Mouse (Mus musculus) CH12.LX (cell line): ENCODE data around the gene Klhdc7a. TPM values are rescaled to one million over a fixed set of nuclear protein-coding genes. Genes with fewer than 3 reads are reported as not detected.

Experiments used
- DNase-seq: peaks from one replicate; pipeline ENCODE4 v3.0.0-alpha.2; 2013; ENCODE audit errors: extremely low read depth
- H3K27ac ChIP-seq: 2 replicates; pipeline ENCODE4 v1.5.1; 2012; ENCODE audit warnings: low read depth, mild to moderate bottlenecking, control low read depth, moderate library complexity; ENCODE audit not compliant: insufficient read depth
- H3K27me3 ChIP-seq: replicated peaks from 2 replicates; pipeline ENCODE3; 2012; ENCODE audit warnings: inconsistent platforms
- H3K36me3 ChIP-seq, 2 experiments: replicated peaks in 1 of 2; 2 replicates each; pipeline versions ENCODE3 to v1.6.1; 2012; ENCODE audit warnings: inconsistent platforms in 1 of 2, low read length in 1 of 2, mild to moderate bottlenecking in 1 of 2, mixed read lengths in 1 of 2, moderate library complexity in 1 of 2; ENCODE audit not compliant: control insufficient read depth in 1 of 2, insufficient read depth in 1 of 2
- H3K4me1 ChIP-seq, 2 experiments: 2 replicates each; pipeline ENCODE4 v1.6.1; 2012; ENCODE audit warnings: inconsistent platforms in 1 of 2, moderate library complexity in 1 of 2; ENCODE audit not compliant: insufficient read depth in 2 of 2, control insufficient read depth in 1 of 2
- H3K4me2 ChIP-seq: 2 replicates; pipeline ENCODE4 v1.6.1; 2012; ENCODE audit warnings: low read depth, mild to moderate bottlenecking, control low read depth; ENCODE audit not compliant: poor library complexity, insufficient read depth, severe bottlenecking
- H3K4me3 ChIP-seq, 3 experiments: fragments of 150-350 bp in 1 of 3; sonication (generic) in 1 of 3; replicated peaks in 1 of 3; 2 replicates each; pipeline versions ENCODE3 to v1.5.1; 2011 to 2012; ENCODE audit warnings: low read depth in 2 of 3, low read length in 2 of 3, mild to moderate bottlenecking in 2 of 3, moderate library complexity in 2 of 3, control low read depth in 1 of 3, improper control_type of control experiment in 1 of 3, inconsistent platforms in 1 of 3, mixed read lengths in 1 of 3; ENCODE audit not compliant: poor library complexity in 1 of 3
- H3K79me2 ChIP-seq: replicated peaks from 2 replicates; pipeline ENCODE4 v1.6.1; 2012; ENCODE audit warnings: mild to moderate bottlenecking, moderate library complexity; ENCODE audit not compliant: control insufficient read depth, poor library complexity, insufficient read depth, severe bottlenecking; ENCODE audit errors: extremely low read depth
- H3K9ac ChIP-seq: 2 replicates; pipeline ENCODE4 v1.6.1; 2012; ENCODE audit warnings: low read depth, mild to moderate bottlenecking, control low read depth, moderate library complexity; ENCODE audit not compliant: insufficient read depth
- H3K9me3 ChIP-seq: replicated peaks from 2 replicates; pipeline ENCODE3; 2012; ENCODE audit warnings: low read length, inconsistent platforms, mixed read lengths
- CHD2 ChIP-seq: IDR thresholded peaks from 2 replicates; pipeline ENCODE4 v1.6.1; 2011; ENCODE audit warnings: low read length, improper control_type of control experiment
- CTCF ChIP-seq, 2 experiments: IDR thresholded peaks in 1 of 2; conservative IDR thresholded peaks in 1 of 2; 2 replicates each; pipeline ENCODE4 v1.5.1; 2011 to 2012; ENCODE audit warnings: low read depth in 2 of 2, low read length in 2 of 2, improper control_type of control experiment in 1 of 2, inconsistent platforms in 1 of 2, mild to moderate bottlenecking in 1 of 2, moderate library complexity in 1 of 2
- E2F4 ChIP-seq: IDR thresholded peaks from 2 replicates; pipeline ENCODE4 v1.6.1; 2011; ENCODE audit warnings: low read depth, low read length, improper control_type of control experiment; ENCODE audit not compliant: insufficient replicate concordance
- ELF1 ChIP-seq: IDR thresholded peaks from 2 replicates; pipeline ENCODE4 v1.6.1; 2014; ENCODE audit warnings: low read depth, mild to moderate bottlenecking, inconsistent platforms, low read length, improper control_type of control experiment
- ETS1 ChIP-seq: conservative IDR thresholded peaks from 2 replicates; pipeline ENCODE4 v1.6.1; 2012; ENCODE audit warnings: low read depth, mild to moderate bottlenecking, inconsistent platforms, low read length, improper control_type of control experiment, moderate library complexity
- GABPA ChIP-seq: IDR thresholded peaks from 2 replicates; pipeline ENCODE4 v1.6.1; 2012; ENCODE audit warnings: low read depth, low read length, improper control_type of control experiment, inconsistent platforms; ENCODE audit not compliant: insufficient replicate concordance
- HCFC1 ChIP-seq: IDR thresholded peaks from 2 replicates; pipeline ENCODE4 v1.6.1; 2012; ENCODE audit warnings: low read depth, mild to moderate bottlenecking, inconsistent platforms, low read length, improper control_type of control experiment
- IRF4 ChIP-seq: IDR thresholded peaks from 2 replicates; pipeline ENCODE4 v1.6.1; 2014; ENCODE audit warnings: low read depth, mild to moderate bottlenecking, inconsistent platforms, low read length, improper control_type of control experiment
- JUND ChIP-seq: conservative IDR thresholded peaks from 2 replicates; pipeline ENCODE4 v1.6.1; 2011; ENCODE audit warnings: low read depth, low read length, improper control_type of control experiment
- MXI1 ChIP-seq: IDR thresholded peaks from 2 replicates; pipeline ENCODE4 v1.6.1; 2011; ENCODE audit warnings: mild to moderate bottlenecking, low read depth, low read length, improper control_type of control experiment
- NELFE ChIP-seq: IDR thresholded peaks from 2 replicates; pipeline ENCODE4 v1.6.1; 2011; ENCODE audit warnings: low read depth, low read length, improper control_type of control experiment
- NRF1 ChIP-seq: IDR thresholded peaks from 2 replicates; pipeline ENCODE4 v1.6.1; 2014; ENCODE audit warnings: low read depth, mild to moderate bottlenecking, inconsistent platforms, low read length, improper control_type of control experiment, moderate library complexity
- POLR2A ChIP-seq: IDR thresholded peaks from 2 replicates; pipeline ENCODE4 v1.6.1; 2011; ENCODE audit warnings: low read depth, mild to moderate bottlenecking, improper control_type of control experiment, low read length
- RAD21 ChIP-seq: IDR thresholded peaks from 2 replicates; pipeline ENCODE4 v1.6.1; 2011; ENCODE audit warnings: low read depth, mild to moderate bottlenecking, low read length, improper control_type of control experiment, moderate library complexity
- RCOR1 ChIP-seq: conservative IDR thresholded peaks from 2 replicates; pipeline ENCODE4 v1.6.1; 2012; ENCODE audit warnings: low read depth, mild to moderate bottlenecking, inconsistent platforms, low read length, improper control_type of control experiment
- SIN3A ChIP-seq: IDR thresholded peaks from 2 replicates; pipeline ENCODE4 v1.6.1; 2012; ENCODE audit warnings: low read length, improper control_type of control experiment, inconsistent platforms
- SMC3 ChIP-seq: IDR thresholded peaks from 2 replicates; pipeline ENCODE4 v1.6.1; 2011; ENCODE audit warnings: low read depth, low read length, improper control_type of control experiment
- TBP ChIP-seq: conservative IDR thresholded peaks from 2 replicates; pipeline ENCODE4 v1.6.1; 2011; ENCODE audit warnings: low read depth, low read length, improper control_type of control experiment
- UBTF ChIP-seq: IDR thresholded peaks from 2 replicates; pipeline ENCODE4 v1.6.1; 2012; ENCODE audit warnings: low read depth, mild to moderate bottlenecking, inconsistent platforms, low read length, improper control_type of control experiment, moderate library complexity
- USF1 ChIP-seq: IDR thresholded peaks from 2 replicates; pipeline ENCODE4 v1.6.1; 2014; ENCODE audit warnings: low read depth, mild to moderate bottlenecking, inconsistent platforms, low read length, improper control_type of control experiment
- USF2 ChIP-seq: conservative IDR thresholded peaks from 2 replicates; pipeline ENCODE4 v1.6.1; 2011; ENCODE audit warnings: low read depth, low read length, improper control_type of control experiment
- ZKSCAN1 ChIP-seq: IDR thresholded peaks from 2 replicates; pipeline ENCODE4 v1.6.1; 2012; ENCODE audit warnings: low read depth, inconsistent platforms, low read length, improper control_type of control experiment, borderline replicate concordance
- ZNF384 ChIP-seq: IDR thresholded peaks from 2 replicates; pipeline ENCODE4 v1.6.1; 2012; ENCODE audit warnings: low read depth, low read length, improper control_type of control experiment, inconsistent platforms
- dilution Hi-C: fragments of 300-500 bp; cut with MboI; formaldehyde crosslinking; loops from 2 replicates; pipeline ENCODE4 v1.14.3; 2020; ENCODE audit warnings: low sequenced_read_pairs; ENCODE audit not compliant: extremely low pct_unique_long_range_greater_than_20kb, extremely low pct_ligation_motif_present
- in situ Hi-C: fragments of 300-500 bp; cut with MboI; formaldehyde crosslinking; loops from 3 replicates; pipeline ENCODE4 v1.14.3; 2019; ENCODE audit warnings: low sequenced_read_pairs, low pct_ligation_motif_present, low pct_unique_long_range_greater_than_20kb, mixed read lengths
- polyA plus RNA-seq: library from polyadenylated mRNA; unstranded; fragments of >175 nt; gene quantifications from 2 replicates; pipeline ENCODE4 v1.2.1, GENCODE M21; 2012; ENCODE audit warnings: low read depth; ENCODE audit not compliant: insufficient read length
- total RNA-seq, 2 experiments: library from RNA; depleted of rRNA; stranded (reverse); fragments of 300-350 nt in 1 of 2; fragments of >200 nt in 1 of 2; gene quantifications; 2 replicates each; pipeline ENCODE4 v1.2.3; 2012 to 2014

The Klhdc7a gene
- total and polyA plus RNA-seq, 3 experiments: not detected

- Histone ChIP-seq H3K79me2 (no peaks in the 10 kb centered on the region), H3K9ac (no peak overlapping the region), H3K36me3 (no peaks in the 10 kb centered on the region), H3K27me3 (no peaks in the 10 kb centered on the region), H3K4me2 (no peak overlapping the region), H3K4me1 (no peaks in the 10 kb centered on the region), H3K9me3 (peaks cover 22% of the 10 kb centered on the region), H3K4me3 (no peak overlapping the region), H3K27ac (no peak overlapping the region)
- DNase-seq: no peak
- TF ChIP-seq NRF1: no peak
- TF ChIP-seq JUND: no peak
- TF ChIP-seq ELF1: no peak
- TF ChIP-seq POLR2A: no peak
- in situ Hi-C loops: no loop called here
- dilution Hi-C loops: no loop called here
Observed at GRCm38 (mm10) chr4:139959188-139959587, 8.6 kb downstream of the Klhdc7a start.

- in situ Hi-C loops: no loop called here
- Histone ChIP-seq H3K36me3 (no peaks in the 10 kb centered on the region), H3K27me3 (no peaks in the 10 kb centered on the region), H3K4me1 (no peaks in the 10 kb centered on the region), H3K79me2 (no peaks in the 10 kb centered on the region), H3K4me3 (no peak overlapping the region), H3K27ac (no peak overlapping the region), H3K9ac (no peak overlapping the region), H3K9me3 (peaks cover 29% of the 10 kb centered on the region), H3K4me2 (no peak overlapping the region)
- dilution Hi-C loops: no loop called here
- no peak for TF ChIP-seq ETS1
- DNase-seq: no peak
Observed at GRCm38 (mm10) chr4:139950876-139951485, 16.8 kb downstream of the Klhdc7a start.

DNA sequence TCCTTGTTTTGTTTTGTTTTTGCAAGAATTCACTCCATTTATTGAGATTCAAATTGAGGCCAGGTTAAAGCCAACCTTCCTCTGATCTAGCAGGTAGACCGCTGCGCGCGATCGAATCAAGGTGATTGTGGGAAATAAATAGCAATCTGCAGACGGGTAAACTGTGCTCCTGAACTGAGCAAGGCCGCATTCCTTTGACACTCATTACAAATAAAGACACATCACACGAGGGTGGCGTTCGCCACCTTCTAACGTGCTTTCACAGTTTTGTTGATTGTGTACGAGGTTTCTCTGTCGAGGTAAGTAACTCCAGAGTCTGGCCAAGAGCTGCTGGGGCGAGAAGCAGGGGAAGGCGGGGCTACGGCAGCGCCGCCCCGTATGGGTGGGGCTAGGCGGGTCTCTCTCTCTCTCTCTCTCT, 17.4 kb downstream of the Klhdc7a start:
- no peak for DNase-seq
- TF ChIP-seq ETS1 (no peak), UBTF (no peak), USF1 (no peak), SIN3A (no peak), CTCF (conservative IDR thresholded peaks at IDR 0.05 in 1 of 2, IDR thresholded peaks at IDR 0.05 in 1 of 2; ENCODE audit: low read depth in 2 of 2, low read length in 2 of 2) (no peak), IRF4 (no peak), ELF1 (no peak), MXI1 (no peak), E2F4 (no peak), GABPA (no peak), TBP (no peak), ZKSCAN1 (no peak), USF2 (no peak), ZNF384 (no peak), RAD21 (no peak), SMC3 (no peak), CHD2 (no peak), RCOR1 (no peak), NELFE (no peak), HCFC1 (no peak)
- TF ChIP-seq, all 38 proteins: peak for 0
- no peaks in the 10 kb centered on the region for H3K27me3 ChIP-seq
- no peaks in the 10 kb centered on the region for H3K79me2 ChIP-seq
- no peak overlapping the region for H3K4me3 ChIP-seq
- in situ Hi-C loops: no loop called here
- H3K27ac ChIP-seq: no peak overlapping the region
- dilution Hi-C loops: no loop called here
- H3K4me1 ChIP-seq: no peaks in the 10 kb centered on the region
- no peak overlapping the region for H3K9ac ChIP-seq
- H3K36me3 ChIP-seq: no peaks in the 10 kb centered on the region
- peaks cover 33% of the 10 kb centered on the region for H3K9me3 ChIP-seq
- no peak overlapping the region for H3K4me2 ChIP-seq
